Mouse (Mus musculus): ENCODE results near the gene Rmi1.

GRCm38 (mm10) chr13:58352996-58353395 lies 49.1 kb upstream of the Rmi1 start:
- TF ChIP-seq CTCF (IDR thresholded peaks at IDR 0.05; ENCODE audit: low read depth) (no peak), EP300 (optimal IDR thresholded peaks at IDR 0.05) (no peak)

Measured in stomach, postnatal 0 days (tissue).